Comparison of ENCODE assay signal across 13 mouse cellular contexts in the genomic region with DNA sequence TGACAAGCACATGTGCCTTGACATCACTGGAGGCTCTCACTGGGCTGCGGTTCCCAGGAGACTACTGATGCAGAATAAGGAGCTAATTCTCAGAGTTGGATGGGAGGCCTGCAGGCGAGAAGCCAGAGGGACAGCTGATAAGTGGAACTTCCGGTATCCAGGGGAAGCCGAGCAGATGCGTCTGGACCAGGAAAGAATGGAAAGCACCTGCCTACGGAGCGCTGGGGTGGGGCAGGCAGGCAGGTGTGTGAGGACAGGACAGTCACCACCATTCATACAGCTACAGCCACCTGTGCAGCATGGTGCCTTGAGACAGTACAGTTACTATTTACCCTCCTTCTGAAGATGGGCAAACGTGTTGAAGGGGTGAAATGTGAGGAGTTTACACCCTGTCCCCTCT.
"Had no signal": no experiment of that assay in that cellular context is flagged by ENCODE, and none has a peak within 500 bp of the region (broad histone marks: within the 10 kb centered on the region; RNA-seq: fewer than 3 reads in every experiment).

No protein-coding gene starts in this region.

- ATAC-seq: liver, postnatal 0 days; lung, postnatal 0 days; midbrain, embryonic 13.5 days had no signal

- H3K4me1 ChIP-seq: midbrain, embryonic 13.5 days had no signal

- H3K27ac ChIP-seq: kidney, embryonic 15.5 days; left cerebral cortex, adult 2 months; liver, embryonic 14.5 days; macrophage; midbrain, embryonic 13.5 days had no signal

- DNase-seq: kidney, adult 8-10 months; kidney, postnatal 10 days; kidney, postnatal 36 days; liver, postnatal 0 days; lung, embryonic 14.5 days; thymus, postnatal 25 days had no signal

- H3K4me2 ChIP-seq: kidney, embryonic 15.5 days; liver, embryonic 11.5 days; lung, embryonic 14.5 days; midbrain, embryonic 13.5 days had no signal

- H3K9ac ChIP-seq: kidney, embryonic 15.5 days; liver, embryonic 14.5 days; liver, postnatal 0 days; lung, embryonic 14.5 days; midbrain, embryonic 13.5 days had no signal

- H3K27me3 ChIP-seq: kidney, embryonic 15.5 days; midbrain, embryonic 13.5 days had no signal

- H3K4me3 ChIP-seq: kidney, embryonic 15.5 days; left cerebral cortex, adult 2 months; midbrain, embryonic 13.5 days had no signal

- H3K36me3 ChIP-seq: kidney, embryonic 15.5 days had no signal
